Mouse (Mus musculus) intestine, embryonic 16.5 days (tissue): ENCODE results near the gene Taok3. TPM values are rescaled to one million over a fixed set of nuclear protein-coding genes. Genes with fewer than 3 reads are reported as not detected.

Source experiments
- ATAC-seq: fragments of 200-750 bp; cut with Nextera tagmentation; 2 replicates; pipeline ENCODE4 v1.8.0; 2017; ENCODE audit warnings: moderate TSS enrichment, moderate library complexity
- H3K27ac ChIP-seq: fragments of 300-500 bp; sonication (generic); 2 replicates; pipeline ENCODE4 v1.5.1; 2014; ENCODE audit warnings: mild to moderate bottlenecking, low read length
- H3K27me3 ChIP-seq: fragments of 300-500 bp; sonication (generic); replicated peaks from 2 replicates; pipeline ENCODE4 v1.6.1; 2014; ENCODE audit warnings: low read length, control low read depth, mixed read lengths; ENCODE audit not compliant: control insufficient read depth, insufficient read depth
- H3K36me3 ChIP-seq: fragments of 300-500 bp; sonication (generic); 2 replicates; pipeline ENCODE4 v1.6.1; 2014; ENCODE audit warnings: low read length, control low read depth; ENCODE audit not compliant: control insufficient read depth, insufficient read depth
- H3K4me1 ChIP-seq: fragments of 300-500 bp; sonication (generic); 2 replicates; pipeline ENCODE4 v1.6.1; 2014; ENCODE audit warnings: low read length, control low read depth, mixed read lengths; ENCODE audit not compliant: control insufficient read depth, insufficient read depth
- H3K4me2 ChIP-seq: fragments of 300-500 bp; sonication (generic); 2 replicates; pipeline ENCODE4 v1.6.1; 2014; ENCODE audit warnings: low read depth, low read length, control low read depth
- H3K4me3 ChIP-seq: fragments of 300-500 bp; sonication (generic); 2 replicates; pipeline ENCODE4 v1.5.1; 2014; ENCODE audit warnings: mild to moderate bottlenecking, low read length
- H3K9ac ChIP-seq: fragments of 300-500 bp; sonication (generic); 2 replicates; pipeline ENCODE4 v1.6.1; 2014; ENCODE audit warnings: low read depth, low read length
- H3K9me3 ChIP-seq: fragments of 300-500 bp; sonication (generic); 2 replicates; pipeline ENCODE4 v1.6.1; 2016; ENCODE audit warnings: low read length, control low read depth; ENCODE audit not compliant: control insufficient read depth
- WGBS: fragments of 180-500 bp; shearing (Covaris S2); extraction: QIAGEN DNeasy Blood & Tissue Kit; methylation state at CpG from one replicate; pipeline ENCODE4 v1.1.7; 2014; 5-methylcytosine and 5-hydroxymethylcytosine counted together
- polyA plus RNA-seq: library from polyadenylated mRNA; unstranded; fragments of >200 nt; fragmentation: Nextera tagmentation; extraction: Ambion mirVana; gene quantifications from 2 replicates; pipeline ENCODE4 v1.2.1, GENCODE M21; 2015

The Taok3 gene
- polyA plus RNA-seq, 1 experiment from 2014 or later, result 51.5 TPM

GRCm38 (mm10) chr5:117123102-117123501 is 3.2 kb downstream of the Taok3 start:
- H3K9me3 ChIP-seq, result no peaks in the 10 kb centered on the region
- H3K9ac ChIP-seq, result no peak overlapping the region
- WGBS, result 55% methylated on average over 6 of the region's 6 CpGs
- H3K27ac ChIP-seq, result peak overlapping the region; percentile 47; the same call in 1 of the 2 replicates
- ATAC-seq, result 0 out of 2 replicates have a peak, but pooled peaks have one; percentile 16
- no peak overlapping the region for H3K4me2 ChIP-seq
- no peaks in the 10 kb centered on the region for H3K27me3 ChIP-seq
- no peak overlapping the region for H3K4me3 ChIP-seq
- H3K4me1 ChIP-seq, result peaks cover 20% of the 10 kb centered on the region
- H3K36me3 ChIP-seq, result no peaks in the 10 kb centered on the region

GRCm38 (mm10) chr5:117123840-117124239 is 3.9 kb downstream of the Taok3 start:
- Histone ChIP-seq H3K27ac (peak overlapping the region; percentile 47), H3K4me2 (no peak overlapping the region), H3K9me3 (no peaks in the 10 kb centered on the region), H3K9ac (no peak overlapping the region), H3K4me3 (no peak overlapping the region), H3K27me3 (no peaks in the 10 kb centered on the region), H3K36me3 (no peaks in the 10 kb centered on the region), H3K4me1 (peaks cover 20% of the 10 kb centered on the region)
- WGBS, result 82% methylated on average over 4 of the region's 4 CpGs
- no peak for ATAC-seq

- WGBS, result 81% methylated on average over 16 of the region's 16 CpGs
- H3K4me1 ChIP-seq, result peaks cover 20% of the 10 kb centered on the region
- no peaks in the 10 kb centered on the region for H3K27me3 ChIP-seq
- 0 out of 2 replicates have a peak, but pooled peaks have one; percentile 37 for ATAC-seq
- H3K9me3 ChIP-seq, result no peaks in the 10 kb centered on the region
- no peak overlapping the region for H3K4me3 ChIP-seq
- no peak overlapping the region for H3K27ac ChIP-seq
- no peaks in the 10 kb centered on the region for H3K36me3 ChIP-seq
- H3K9ac ChIP-seq, result no peak overlapping the region
- H3K4me2 ChIP-seq, result no peak overlapping the region
Observed at GRCm38 (mm10) chr5:117125482-117126346, 5.8 kb downstream of the Taok3 start.

DNA sequence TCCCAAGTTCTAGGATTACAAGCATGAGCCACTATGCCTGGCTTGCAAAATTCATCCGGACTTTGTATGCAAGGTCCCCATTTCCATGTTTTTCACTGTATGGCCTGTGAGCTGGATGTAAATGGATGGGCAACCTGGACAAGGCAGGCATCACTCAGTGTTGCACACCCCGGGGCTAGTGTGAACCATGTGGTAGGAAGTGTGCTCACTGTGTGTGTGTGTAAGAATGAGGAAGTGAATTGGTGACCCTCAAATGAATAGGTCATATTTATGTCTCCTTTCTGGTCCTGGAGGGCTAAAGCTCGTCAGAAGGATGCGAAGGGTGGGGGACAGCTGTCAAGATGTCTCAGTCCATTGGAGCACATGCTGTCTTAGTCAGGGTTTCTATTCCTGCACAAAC is 7.1 kb downstream of the Taok3 start:
- Histone ChIP-seq H3K27me3 (no peaks in the 10 kb centered on the region), H3K9me3 (no peaks in the 10 kb centered on the region), H3K9ac (no peak overlapping the region), H3K4me3 (no peak overlapping the region), H3K4me2 (no peak overlapping the region), H3K36me3 (no peaks in the 10 kb centered on the region), H3K4me1 (peaks cover 10% of the 10 kb centered on the region; the same call in 1 of the 2 replicates), H3K27ac (no peak overlapping the region)
- 78% methylated on average over 4 of the region's 4 CpGs for WGBS
- no peak for ATAC-seq

GRCm38 (mm10) chr5:117130726-117131125 is 10.8 kb downstream of the Taok3 start:
- ATAC-seq, result no peak
- Histone ChIP-seq H3K9me3 (no peaks in the 10 kb centered on the region), H3K9ac (no peak overlapping the region), H3K4me2 (no peak overlapping the region), H3K27ac (no peak overlapping the region), H3K27me3 (no peaks in the 10 kb centered on the region), H3K4me3 (no peak overlapping the region), H3K4me1 (peaks cover 19% of the 10 kb centered on the region), H3K36me3 (no peaks in the 10 kb centered on the region)
- 89% methylated on average over 15 of the region's 15 CpGs for WGBS

GRCm38 (mm10) chr5:117133446-117134065 is 13.6 kb downstream of the Taok3 start:
- peak; percentile 73 for ATAC-seq
- Histone ChIP-seq H3K9me3 (no peaks in the 10 kb centered on the region), H3K27me3 (no peaks in the 10 kb centered on the region), H3K9ac (peak overlapping the region; percentile 66), H3K36me3 (no peaks in the 10 kb centered on the region), H3K4me2 (peak overlapping the region; percentile 58), H3K27ac (peak overlapping the region; percentile 95), H3K4me3 (peak overlapping the region; percentile 37), H3K4me1 (peaks cover 40% of the 10 kb centered on the region)
- 56% methylated on average over 17 of the region's 17 CpGs for WGBS

DNA sequence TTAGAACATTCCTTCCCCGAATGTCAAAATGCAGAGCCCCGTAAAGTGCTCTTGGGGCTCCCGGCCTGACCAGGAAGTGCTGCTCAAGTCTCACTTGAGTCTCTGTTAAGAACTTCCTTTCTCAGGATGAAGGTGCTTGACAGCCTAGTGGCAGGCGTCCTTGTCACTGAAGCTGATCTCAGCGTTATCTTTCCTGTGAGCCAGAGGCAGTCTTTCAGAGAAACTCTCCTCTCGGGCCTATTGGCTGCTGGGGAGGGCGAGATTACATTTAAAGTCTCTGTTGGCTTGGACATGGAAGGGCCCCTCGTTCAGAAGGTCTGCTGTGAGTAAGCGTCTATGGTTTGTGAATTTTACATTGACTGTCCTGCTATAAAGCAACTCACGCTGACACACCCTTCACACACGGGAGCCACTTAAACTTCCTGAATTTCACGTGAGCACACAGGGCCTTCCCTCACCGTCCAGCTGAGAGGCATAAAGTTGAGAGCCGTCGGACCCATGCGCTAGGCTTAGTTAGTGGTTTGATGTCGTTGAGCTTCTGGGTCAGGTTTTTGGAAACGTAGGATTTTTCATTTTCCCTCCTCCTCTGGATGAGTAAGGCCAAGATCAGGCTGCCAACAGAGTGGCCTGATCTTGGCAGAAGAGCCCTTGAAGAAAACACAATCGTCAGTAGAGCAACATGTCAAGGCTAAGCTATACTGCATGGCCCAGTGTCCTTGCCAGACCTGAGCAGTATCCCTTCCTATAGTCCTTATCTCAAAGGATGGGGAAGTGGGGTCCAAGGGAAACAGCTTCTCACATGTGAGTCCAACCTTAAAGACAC is 14.3 kb downstream of the Taok3 start:
- Histone ChIP-seq H3K36me3 (no peaks in the 10 kb centered on the region), H3K4me1 (peaks cover 46% of the 10 kb centered on the region), H3K9ac (peak overlapping the region; percentile 66), H3K4me3 (peak overlapping the region; percentile 37), H3K9me3 (no peaks in the 10 kb centered on the region), H3K27ac (peak overlapping the region; percentile 95), H3K27me3 (no peaks in the 10 kb centered on the region), H3K4me2 (peak overlapping the region; percentile 58)
- 49% methylated on average over 19 of the region's 19 CpGs for WGBS
- peak; percentile 71 for ATAC-seq

- Histone ChIP-seq H3K27me3 (no peaks in the 10 kb centered on the region), H3K4me1 (peaks cover 51% of the 10 kb centered on the region), H3K36me3 (no peaks in the 10 kb centered on the region), H3K9me3 (no peaks in the 10 kb centered on the region), H3K27ac (peak overlapping the region; percentile 95), H3K9ac (no peak overlapping the region), H3K4me3 (no peak overlapping the region; the same call in 1 of the 2 replicates), H3K4me2 (peak overlapping the region; percentile 58)
- no peak for ATAC-seq
- 30% methylated on average over 3 of the region's 3 CpGs for WGBS
Observed at GRCm38 (mm10) chr5:117134889-117135456, 15.0 kb downstream of the Taok3 start.
